Comparison of ENCODE assay signal across 19 mouse cellular contexts in genomic region chr10:36786970-36787369, GRCm38 (mm10).
A peak's percentile ranks its signal among the peaks of the same experiment; 100 is the strongest.
DNase-seq lines count a peak whose midpoint lies in the region; ATAC-seq and TF ChIP-seq lines count a peak whose summit lies in the region.
"Had no signal": no experiment of that assay in that cellular context is flagged by ENCODE, and none has a peak within 500 bp of the region (broad histone marks: within the 10 kb centered on the region; RNA-seq: fewer than 3 reads in every experiment).

No protein-coding gene starts in this region.

- H3K4me1 ChIP-seq in midbrain, embryonic 13.5 days (replicated peaks) = no peaks in the 10 kb centered on the region
- H3K4me1 ChIP-seq in midbrain, embryonic 11.5 days (ENCODE audit: control insufficient read depth, insufficient read depth, low read length) = no peaks in the 10 kb centered on the region
- no peaks in the 10 kb centered on the region for H3K4me1 ChIP-seq in midbrain, embryonic 16.5 days (ENCODE audit: control insufficient read depth, insufficient read depth, low read length)
- H3K4me1 ChIP-seq in hindbrain, embryonic 12.5 days = no peaks in the 10 kb centered on the region
- H3K4me1 ChIP-seq: embryonic facial prominence, embryonic 10.5 days; embryonic facial prominence, embryonic 12.5 days; forebrain, embryonic 13.5 days; forebrain, embryonic 15.5 days had no signal

- no peaks in the 10 kb centered on the region for H3K27me3 ChIP-seq in midbrain, embryonic 13.5 days
- no peaks in the 10 kb centered on the region for H3K27me3 ChIP-seq in midbrain, embryonic 11.5 days (ENCODE audit: control insufficient read depth, insufficient read depth, low read length)
- no peaks in the 10 kb centered on the region for H3K27me3 ChIP-seq in midbrain, embryonic 16.5 days (ENCODE audit: control insufficient read depth, insufficient read depth, low read depth, low read length)
- no peaks in the 10 kb centered on the region for H3K27me3 ChIP-seq in hindbrain, embryonic 12.5 days
- H3K27me3 ChIP-seq: embryonic facial prominence, embryonic 12.5 days; forebrain, embryonic 13.5 days; forebrain, embryonic 15.5 days had no signal

- H3K4me2 ChIP-seq in midbrain, embryonic 13.5 days (replicated peaks) = no peak overlapping the region
- no peak overlapping the region for H3K4me2 ChIP-seq in midbrain, embryonic 11.5 days
- no peak overlapping the region for H3K4me2 ChIP-seq in midbrain, embryonic 16.5 days (ENCODE audit: low read length)
- H3K4me2 ChIP-seq in hindbrain, embryonic 12.5 days (replicated peaks) = no peak overlapping the region
- H3K4me2 ChIP-seq: embryonic facial prominence, embryonic 12.5 days; forebrain, embryonic 13.5 days; forebrain, embryonic 15.5 days had no signal

- H3K4me3 ChIP-seq in midbrain, embryonic 13.5 days (replicated peaks) = no peak overlapping the region
- no peak overlapping the region for H3K4me3 ChIP-seq in midbrain, embryonic 11.5 days (ENCODE audit: low read depth, low read length)
- H3K4me3 ChIP-seq in midbrain, embryonic 16.5 days (ENCODE audit: low read depth, low read length) = no peak overlapping the region
- no peak overlapping the region for H3K4me3 ChIP-seq in hindbrain, embryonic 12.5 days
- H3K4me3 ChIP-seq: embryonic facial prominence, embryonic 10.5 days; embryonic facial prominence, embryonic 12.5 days; forebrain, embryonic 13.5 days; forebrain, embryonic 15.5 days had no signal

- DNase-seq in midbrain, embryonic 11.5 days (ENCODE audit: low spot score, missing footprints) = no peak
- DNase-seq in brain, embryonic 14.5 days (ENCODE audit: low read depth) = peak; percentile 40
- DNase-seq in B cell, adult 2 months = no peak
- DNase-seq: adrenal gland, adult 2 months; adrenal gland, postnatal 10 days; adrenal gland, postnatal 25 days; cerebellum, adult 11-12 months; cerebellum, adult 2 months; cerebellum, adult 9-10 months; cerebellum, postnatal 10 days; cerebellum, postnatal 25 days; forebrain, postnatal 0 days had no signal

- ATAC-seq in midbrain, embryonic 13.5 days = peak; percentile 20; the same call in 1 of the 2 replicates
- no peak for ATAC-seq in midbrain, embryonic 11.5 days (ENCODE audit: low FRiP score)
- ATAC-seq in midbrain, embryonic 16.5 days = peak; percentile 76; the same call in 1 of the 2 replicates
- ATAC-seq in hindbrain, embryonic 12.5 days (ENCODE audit: low FRiP score) = no peak
- ATAC-seq: forebrain, embryonic 13.5 days; forebrain, embryonic 15.5 days; forebrain, postnatal 0 days had no signal

- no peak for TF ChIP-seq POLR2A in brain, embryonic 14.5 days (IDR thresholded peaks at IDR 0.05; ENCODE audit: borderline replicate concordance, extremely low read depth, insufficient read depth, insufficient read length, poor library complexity, severe bottlenecking)

- TF ChIP-seq CTCF in brain, embryonic 14.5 days (IDR thresholded peaks at IDR 0.05; ENCODE audit: borderline replicate concordance, extremely low read depth, insufficient read depth, insufficient read length) = no peak

- H3K9me3 ChIP-seq in midbrain, embryonic 13.5 days = no peaks in the 10 kb centered on the region; the same call in 1 of the 2 replicates
- H3K9me3 ChIP-seq in midbrain, embryonic 11.5 days (ENCODE audit: control insufficient read depth, low read length) = no peaks in the 10 kb centered on the region
- no peaks in the 10 kb centered on the region for H3K9me3 ChIP-seq in midbrain, embryonic 16.5 days (replicated peaks; ENCODE audit: control insufficient read depth, low read length, poor library complexity, severe bottlenecking)
- H3K9me3 ChIP-seq in hindbrain, embryonic 12.5 days (replicated peaks) = no peaks in the 10 kb centered on the region
- H3K9me3 ChIP-seq: embryonic facial prominence, embryonic 10.5 days; embryonic facial prominence, embryonic 12.5 days; forebrain, embryonic 13.5 days; forebrain, embryonic 15.5 days had no signal

- H3K9ac ChIP-seq in midbrain, embryonic 13.5 days (replicated peaks) = no peak overlapping the region
- no peak overlapping the region for H3K9ac ChIP-seq in midbrain, embryonic 11.5 days (ENCODE audit: low read length)
- H3K9ac ChIP-seq in midbrain, embryonic 16.5 days (ENCODE audit: low read depth, low read length) = no peak overlapping the region
- H3K9ac ChIP-seq in hindbrain, embryonic 12.5 days = no peak overlapping the region
- H3K9ac ChIP-seq: embryonic facial prominence, embryonic 12.5 days; forebrain, embryonic 13.5 days; forebrain, embryonic 15.5 days; forebrain, postnatal 0 days had no signal

- no peak overlapping the region for H3K27ac ChIP-seq in midbrain, embryonic 13.5 days
- H3K27ac ChIP-seq in midbrain, embryonic 11.5 days (ENCODE audit: low read depth, low read length) = no peak overlapping the region
- 0 out of 2 replicates have a peak overlapping the region, but pooled peaks have one; percentile 26 for H3K27ac ChIP-seq in midbrain, embryonic 16.5 days (ENCODE audit: low read length)
- no peak overlapping the region for H3K27ac ChIP-seq in hindbrain, embryonic 12.5 days
- H3K27ac ChIP-seq: embryonic facial prominence, embryonic 10.5 days; embryonic facial prominence, embryonic 12.5 days; forebrain, embryonic 13.5 days; forebrain, embryonic 15.5 days had no signal

- no peaks in the 10 kb centered on the region for H3K36me3 ChIP-seq in midbrain, embryonic 13.5 days
- no peaks in the 10 kb centered on the region for H3K36me3 ChIP-seq in midbrain, embryonic 11.5 days (ENCODE audit: control insufficient read depth, insufficient read depth, low read length)
- H3K36me3 ChIP-seq in midbrain, embryonic 16.5 days (ENCODE audit: control insufficient read depth, insufficient read depth, low read length) = no peaks in the 10 kb centered on the region
- no peaks in the 10 kb centered on the region for H3K36me3 ChIP-seq in hindbrain, embryonic 12.5 days
- H3K36me3 ChIP-seq: embryonic facial prominence, embryonic 10.5 days; embryonic facial prominence, embryonic 12.5 days; forebrain, embryonic 15.5 days had no signal

- 71% methylated on average over 7 of the region's 7 CpGs for WGBS in midbrain, embryonic 13.5 days
- 83% methylated on average over 7 of the region's 7 CpGs for WGBS in midbrain, embryonic 11.5 days
- 65% methylated on average over 7 of the region's 7 CpGs for WGBS in midbrain, embryonic 16.5 days
- WGBS in hindbrain, embryonic 12.5 days = 78% methylated on average over 7 of the region's 7 CpGs

Comparison
In these comparisons a context has a peak if more than half of its experiments do, and no peak if none do; other contexts are left out.
1. ATAC-seq: peak in midbrain, embryonic 13.5 days (single experiment) and midbrain, embryonic 16.5 days (single experiment); none in midbrain, embryonic 11.5 days (single experiment) and hindbrain, embryonic 12.5 days (single experiment).